Mouse (Mus musculus): ENCODE measurements around the gene Rab11fip3.

DNA sequence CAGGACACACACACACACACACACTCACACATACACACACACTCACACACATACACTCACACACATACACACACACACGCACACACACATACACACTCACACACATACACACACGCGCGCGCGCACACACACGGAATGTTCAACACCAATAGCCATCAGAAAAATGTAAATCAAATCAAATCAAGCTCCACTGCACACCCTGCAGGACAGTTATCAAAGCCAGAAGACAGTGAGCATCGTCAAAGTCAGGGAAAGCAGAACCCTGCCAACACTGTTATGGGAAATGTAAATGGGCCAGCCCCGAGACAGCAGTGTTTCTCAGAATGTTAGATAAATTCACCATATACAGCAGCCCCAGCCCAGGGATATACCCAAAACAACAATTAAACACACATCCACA lies 98.9 kb downstream of the Rab11fip3 start:
- TF ChIP-seq CTCF (IDR thresholded peaks at IDR 0.05; ENCODE audit: low read depth) (peak; percentile 42), EP300 (optimal IDR thresholded peaks at IDR 0.05) (no peak)
